Mouse (Mus musculus) cerebellum, adult (tissue): Measurements from ENCODE around the gene Pacsin3.
"Not testable (repeated sequence)": the region's sequence is repeated elsewhere in the genome, so short reads cannot be mapped to it uniquely, and the experiment has no call there.

ENCODE experiments used
- ATAC-seq: cut with Nextera tagmentation; 2 replicates; pipeline ENCODE4 v1.9.2; 2017; ENCODE audit warnings: mild to moderate bottlenecking, moderate library complexity, mixed read lengths; ENCODE audit not compliant: insufficient number of reproducible peaks, low FRiP score, low TSS enrichment

Pacsin3 gene

DNA sequence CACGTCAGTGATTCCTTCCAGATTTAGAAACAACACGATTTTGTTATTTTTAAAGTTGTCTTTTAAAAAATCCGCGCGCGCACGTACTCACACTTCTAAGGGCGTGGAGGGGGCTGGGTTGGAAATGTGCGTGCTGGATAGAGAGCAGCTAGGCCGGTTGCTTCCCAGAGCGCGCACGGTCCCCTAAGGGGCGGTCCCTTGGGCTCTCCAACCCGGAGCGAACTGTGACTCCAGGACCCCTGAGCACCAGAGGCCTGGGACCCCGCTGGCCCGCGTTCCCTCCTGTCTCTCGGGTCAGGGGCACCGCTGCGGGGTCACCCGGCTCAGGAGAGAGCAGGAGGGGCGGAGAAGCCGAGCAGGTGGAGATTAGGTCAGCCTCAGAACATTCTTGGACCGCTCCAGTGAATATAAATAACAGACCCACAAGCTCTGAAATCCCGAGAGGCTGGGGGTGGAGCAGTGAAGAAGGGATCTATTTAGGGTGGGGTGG is at the start of gene Pacsin3:
Gene Pacsin3, plus strand, starts transcription at position 294 of the 490 bp plus-strand sequence.
- 0 out of 2 replicates have a peak, but pooled peaks have one; percentile 28 for ATAC-seq

DNA sequence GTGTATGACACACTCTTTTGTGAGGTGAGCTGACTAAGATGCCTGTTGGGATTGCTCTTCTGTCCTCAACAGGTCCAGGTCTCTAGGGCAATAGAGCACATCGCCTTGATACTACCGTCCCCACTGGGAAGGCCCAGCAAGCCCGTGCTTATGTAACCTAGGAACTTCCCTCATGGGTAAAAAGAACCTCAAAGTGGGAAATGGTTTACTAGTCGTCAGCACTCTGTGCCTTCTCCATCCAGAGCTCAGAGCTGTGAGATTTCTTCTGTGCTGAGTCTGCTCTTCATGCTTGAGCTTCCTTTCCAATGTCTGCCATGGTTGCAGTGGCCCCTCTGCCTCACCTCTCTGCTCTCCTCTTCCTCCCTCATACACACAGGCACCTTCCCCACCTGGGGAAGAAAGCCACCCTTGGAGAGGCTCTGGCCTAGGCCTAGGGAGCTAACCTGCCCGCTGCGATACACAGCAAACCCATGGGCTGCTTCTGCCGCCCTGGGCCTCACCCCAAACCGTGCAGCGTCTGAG is 49.4 kb upstream of the Pacsin3 start:
- no peak for ATAC-seq

DNA sequence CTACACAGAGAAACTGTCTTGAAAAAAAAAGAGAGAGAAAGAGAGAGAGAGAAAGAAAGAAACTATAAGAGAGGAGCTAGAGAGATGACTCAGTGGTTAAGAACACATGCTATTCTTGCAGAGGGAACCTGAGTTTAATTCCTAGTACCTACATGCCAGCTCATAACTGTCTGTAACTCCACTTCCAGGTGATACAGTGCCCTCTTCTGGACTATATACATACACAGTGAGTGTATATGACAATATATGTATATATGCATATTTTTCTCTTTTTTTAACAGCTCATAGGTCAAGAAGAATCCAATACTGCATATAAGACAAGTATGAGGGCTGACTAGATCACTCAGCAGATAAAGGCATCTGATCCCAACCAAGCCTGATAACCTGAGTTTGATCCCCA is 42.4 kb upstream of the Pacsin3 start:
- no peak for ATAC-seq

DNA sequence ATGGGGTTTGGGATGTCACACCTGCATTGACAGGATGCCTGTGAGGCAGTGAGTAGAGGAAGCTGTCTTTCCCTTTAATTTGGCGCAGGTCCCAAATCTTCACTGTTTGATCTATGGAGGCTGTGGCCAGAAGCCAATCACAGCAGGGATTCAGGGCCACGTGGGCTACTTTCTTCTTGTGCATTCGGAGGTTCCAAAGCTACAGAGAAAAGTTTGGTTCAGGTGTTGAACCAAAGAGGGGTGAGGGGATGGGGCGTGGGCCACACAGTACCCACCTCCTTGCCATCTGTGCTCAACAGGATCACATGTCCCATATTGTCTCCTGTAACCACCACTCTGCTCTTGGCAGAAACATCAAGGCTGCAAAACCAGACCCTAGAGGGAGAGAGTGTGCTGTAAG is 38.7 kb upstream of the Pacsin3 start:
- no peak for ATAC-seq

- no peak for ATAC-seq
These were observed 35.3 kb upstream of the Pacsin3 start for GRCm38 (mm10) chr2:91220501-91220900.

DNA sequence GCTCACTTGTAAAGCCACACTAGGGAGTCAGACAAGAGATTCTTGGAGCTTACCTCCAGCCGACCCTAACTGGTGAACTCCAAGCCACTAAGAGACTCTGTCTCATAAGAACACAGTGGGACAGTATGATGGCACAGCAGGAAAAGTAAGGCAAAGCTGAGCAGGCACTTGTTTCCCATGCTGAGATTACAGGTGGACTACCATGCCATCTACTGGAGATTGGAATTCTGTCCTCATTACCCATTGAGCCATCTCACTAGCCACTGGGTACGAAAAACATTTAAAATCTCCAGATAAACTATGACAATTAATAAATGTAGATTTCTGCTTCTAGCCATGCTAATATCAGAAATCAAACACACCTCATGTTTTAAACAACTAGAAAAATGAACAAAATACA is 32.1 kb upstream of the Pacsin3 start:
- ATAC-seq, result no peak

- ATAC-seq, result no peak
These were observed 26.0 kb upstream of the Pacsin3 start for GRCm38 (mm10) chr2:91229735-91230134.

DNA sequence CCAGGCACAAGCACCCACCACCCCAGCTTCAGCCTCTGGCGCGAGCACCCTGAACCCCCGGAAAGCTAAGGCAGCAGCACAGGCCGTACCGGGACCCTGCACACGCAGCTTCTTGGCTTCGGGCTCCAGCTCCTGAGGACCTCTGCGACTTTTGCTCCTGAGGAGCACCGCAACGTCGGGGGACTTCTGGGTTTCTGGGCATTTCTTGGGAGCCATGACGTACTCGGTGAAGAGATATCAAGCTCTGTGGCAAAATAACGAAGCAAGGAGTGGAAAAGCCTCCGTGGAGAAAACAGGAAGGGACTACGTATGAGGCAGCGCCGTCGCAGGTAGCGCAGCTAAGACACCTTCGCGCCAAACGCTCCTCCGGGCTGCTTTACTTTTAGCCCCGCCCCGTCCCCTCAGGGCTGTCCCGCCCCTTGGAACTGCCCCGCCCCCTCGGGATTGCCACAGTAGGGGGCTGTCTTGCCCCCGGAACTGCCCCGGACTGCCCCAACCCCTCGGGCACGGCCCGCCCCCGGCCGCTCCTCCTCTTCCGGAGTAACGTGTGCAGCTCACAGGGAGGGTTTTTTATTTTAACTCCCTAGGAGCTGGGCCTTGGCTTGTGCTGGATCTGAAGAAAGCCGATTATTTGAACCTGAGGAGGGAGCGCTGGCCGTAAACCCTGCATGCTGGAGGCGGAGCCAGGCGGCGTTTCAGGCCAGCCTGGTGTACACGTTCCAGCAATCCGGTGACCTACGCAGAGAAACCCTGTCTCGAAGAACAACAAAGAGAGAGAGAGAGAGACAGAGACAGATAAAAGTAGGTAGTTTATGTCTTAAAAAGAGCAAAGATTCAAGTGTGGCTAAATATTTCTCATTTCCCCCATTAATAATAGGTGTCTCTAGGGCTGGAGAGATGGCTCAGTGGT is 18.9 kb upstream of the Pacsin3 start, which contains the start of gene Ddb2:
Gene Ddb2, minus strand, starts transcription at position 382 of the 910 bp plus-strand sequence.
- peak; percentile 96 for ATAC-seq

GRCm38 (mm10) chr2:91237511-91238080 is 18.2 kb upstream of the Pacsin3 start:
- not testable (repeated sequence) for ATAC-seq

GRCm38 (mm10) chr2:91242547-91242946 is 13.2 kb upstream of the Pacsin3 start:
- ATAC-seq, result no peak

DNA sequence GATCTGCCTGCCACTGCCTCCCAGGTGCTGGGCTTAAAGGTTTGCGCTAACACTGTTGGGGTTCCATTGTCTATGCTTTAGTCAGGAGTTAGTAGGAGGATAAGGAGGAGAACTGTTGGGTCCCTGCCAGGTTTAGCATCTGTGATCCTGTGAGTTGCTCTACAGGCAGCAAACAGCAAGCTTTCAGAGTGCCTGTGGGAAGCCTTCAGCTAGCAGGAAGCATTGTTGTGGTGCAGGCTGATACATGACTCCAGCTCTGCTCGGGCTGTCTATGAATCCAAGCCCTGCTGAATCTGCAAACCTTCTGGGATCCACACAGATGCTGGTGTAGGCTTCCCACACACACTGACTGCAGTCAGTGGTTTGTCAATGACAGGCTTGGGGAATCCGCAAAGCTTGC is 12.3 kb upstream of the Pacsin3 start:
- ATAC-seq, result no peak

DNA sequence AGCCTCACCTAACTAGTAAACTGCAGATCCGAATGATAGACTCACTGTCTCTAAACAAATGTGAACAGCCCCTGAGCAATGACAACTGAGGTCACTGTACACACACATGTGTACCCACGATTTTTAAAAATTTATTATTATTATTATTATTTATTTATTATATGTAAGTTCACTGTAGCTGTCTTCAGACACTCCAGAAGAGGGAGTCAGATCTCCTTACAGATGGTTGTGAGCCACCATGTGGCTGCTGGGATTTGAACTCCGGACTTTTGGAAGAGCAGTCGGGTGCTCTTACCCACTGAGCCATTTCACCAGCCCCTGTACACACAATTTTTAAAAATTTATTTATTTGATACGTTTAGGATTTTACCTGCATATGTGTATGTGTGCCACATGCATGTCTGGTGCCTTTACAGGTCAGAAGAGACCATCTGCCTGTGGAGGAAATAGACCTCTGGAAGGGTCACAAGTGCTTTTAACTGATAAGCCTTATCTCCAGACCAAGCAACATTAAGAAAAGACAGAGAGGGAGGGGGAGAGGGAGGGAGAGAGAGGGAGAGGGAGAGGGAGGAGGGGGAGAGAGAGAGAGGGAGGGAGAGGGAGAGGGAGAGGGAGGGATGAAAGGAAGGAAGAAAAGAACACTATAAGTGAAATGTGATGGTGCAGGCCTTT is 11.1 kb upstream of the Pacsin3 start:
- ATAC-seq, result no peak

DNA sequence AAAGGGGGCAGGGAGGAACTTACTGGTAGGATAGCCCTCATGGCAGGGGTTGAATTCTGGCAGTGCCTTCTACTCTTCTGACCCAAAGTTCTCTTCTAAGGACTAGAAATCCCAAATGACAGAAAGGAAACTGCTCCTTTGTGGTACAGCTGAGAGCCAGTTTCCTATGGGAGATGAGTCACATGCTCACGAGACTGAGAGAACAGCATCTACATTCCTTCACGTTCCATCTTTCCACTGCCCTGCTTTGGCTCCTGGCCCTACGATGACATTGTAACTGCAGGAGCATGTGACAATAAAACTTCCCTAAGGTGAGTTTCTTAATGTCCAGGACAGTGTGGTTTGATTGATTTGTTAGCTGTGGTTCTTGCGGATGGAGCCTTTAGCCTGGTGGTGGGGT is 7.4 kb upstream of the Pacsin3 start:
- no peak for ATAC-seq

GRCm38 (mm10) chr2:91252001-91252400 is 3.8 kb upstream of the Pacsin3 start:
- ATAC-seq, result no peak

- ATAC-seq, result no peak
These were observed 3.2 kb upstream of the Pacsin3 start for GRCm38 (mm10) chr2:91252512-91252911.

DNA sequence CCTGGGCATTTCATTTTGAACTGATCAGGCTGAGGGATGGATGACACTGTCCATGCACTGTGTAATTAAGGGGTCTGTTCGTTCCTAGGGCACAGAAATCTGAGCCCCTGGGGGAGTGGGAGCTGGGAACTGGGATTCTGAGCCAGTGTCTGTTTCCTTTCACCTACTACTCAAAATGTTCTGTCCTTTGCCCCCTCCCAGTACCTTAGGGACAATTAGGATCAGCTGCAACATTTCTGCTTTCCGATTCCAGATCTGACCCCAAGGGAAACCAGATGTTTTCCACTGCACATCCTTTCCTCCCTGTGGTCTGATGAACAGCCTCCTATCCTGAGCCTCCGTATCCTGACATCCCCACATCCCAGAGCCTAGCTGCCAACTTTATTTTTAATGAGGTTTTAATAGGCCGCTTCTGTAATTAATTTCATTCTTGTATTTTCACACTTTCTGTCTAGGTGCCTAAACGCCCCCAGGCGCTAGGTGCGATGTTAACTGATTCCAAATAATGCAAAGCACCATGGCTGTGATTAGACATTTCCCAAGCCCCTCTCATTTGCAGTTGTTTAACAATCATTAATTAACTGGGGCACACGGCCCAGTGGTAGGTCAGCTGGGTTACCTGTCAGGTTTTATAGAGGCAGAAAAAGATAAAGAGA is 901 bp upstream of the Pacsin3 start:
- no peak for ATAC-seq

DNA sequence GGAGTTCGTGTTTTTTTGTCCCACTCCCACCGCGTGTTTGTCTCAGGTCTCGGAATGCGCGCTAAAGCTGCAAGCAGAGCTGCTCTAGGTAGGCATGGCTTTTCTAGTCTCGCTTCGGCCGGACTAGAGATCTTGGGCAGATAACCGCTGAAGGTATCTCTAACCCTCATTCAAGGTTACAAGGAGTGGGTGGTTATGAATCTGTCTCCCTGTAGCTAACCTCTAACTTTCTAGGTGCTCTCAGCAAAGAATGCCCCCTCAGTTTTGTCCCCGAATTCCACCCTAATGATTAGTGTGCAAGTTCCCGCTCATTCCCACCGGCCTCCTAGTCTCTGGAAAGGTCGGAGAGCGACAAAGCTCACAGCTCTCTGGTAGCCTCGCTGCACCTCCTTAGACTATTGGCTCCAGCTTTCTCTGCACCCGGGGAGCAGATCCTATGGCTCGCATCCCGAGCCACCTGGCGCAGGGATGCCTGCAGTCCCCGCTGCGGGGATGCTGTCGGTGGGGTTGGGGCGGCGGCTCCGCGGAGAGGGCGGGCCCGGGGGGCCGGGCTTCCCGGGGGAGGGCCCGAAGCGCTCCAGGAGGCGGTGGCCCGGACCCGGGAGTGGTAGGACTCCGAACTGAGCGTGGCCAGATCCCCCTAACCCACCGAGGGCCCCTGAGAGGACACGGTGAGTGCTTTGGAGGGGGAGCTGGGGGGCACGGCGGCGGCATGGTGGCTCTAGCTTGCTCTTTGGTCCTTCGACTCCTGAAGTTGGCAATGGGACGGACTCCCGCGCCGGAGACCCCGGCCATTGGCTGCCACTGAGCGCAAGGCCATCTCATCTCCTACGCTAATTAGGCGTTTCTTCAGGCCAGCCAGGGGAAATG is 737 bp downstream of the Pacsin3 start:
- peak; percentile 13; the same call in 1 of the 2 replicates for ATAC-seq

DNA sequence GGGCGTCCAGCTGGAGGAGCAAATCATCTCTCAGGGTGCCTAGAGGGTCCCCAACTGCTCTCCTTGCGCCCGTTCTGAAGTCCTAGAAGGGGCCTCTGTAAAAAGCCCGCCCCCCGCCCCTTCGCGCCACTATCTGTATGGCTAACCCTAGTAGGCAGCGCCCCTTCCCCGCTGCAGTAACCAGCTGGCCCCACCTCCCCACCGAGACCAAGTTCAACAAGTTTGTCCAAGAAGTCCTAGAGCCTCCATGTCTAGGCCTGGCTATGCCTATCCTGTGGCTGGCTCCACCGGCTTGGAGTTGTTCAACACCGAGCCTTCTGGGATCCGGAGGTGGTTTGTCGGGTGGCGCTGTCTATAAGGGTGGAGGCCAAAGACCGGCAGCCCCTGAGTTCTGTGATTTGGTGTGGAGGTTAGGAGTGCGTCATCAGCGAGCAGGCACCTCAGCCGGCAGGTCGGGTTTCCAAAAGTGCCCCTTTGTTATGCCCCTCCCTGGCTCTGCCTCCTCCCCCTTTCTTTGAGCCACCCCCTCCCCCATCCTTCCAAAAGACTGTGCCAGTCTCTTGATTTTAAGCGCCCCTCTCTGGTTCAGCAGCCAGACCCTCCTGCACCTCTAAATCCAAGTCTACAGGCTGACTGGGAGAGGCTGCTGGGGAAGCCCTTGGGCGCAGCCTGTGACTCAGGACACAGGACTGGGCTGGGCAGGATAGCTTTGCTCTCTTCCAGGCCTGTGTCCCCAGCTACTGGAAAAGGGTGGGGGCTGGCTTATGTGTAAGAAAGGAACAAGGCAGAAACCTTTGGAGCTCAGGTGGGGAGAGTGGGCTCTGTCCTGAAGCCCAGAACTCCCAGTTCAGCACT is 1.6 kb downstream of the Pacsin3 start:
- ATAC-seq, result peak; percentile 18; the same call in 1 of the 2 replicates
